Mouse (Mus musculus): ENCODE measurements around the gene Dnajc19.

DNA sequence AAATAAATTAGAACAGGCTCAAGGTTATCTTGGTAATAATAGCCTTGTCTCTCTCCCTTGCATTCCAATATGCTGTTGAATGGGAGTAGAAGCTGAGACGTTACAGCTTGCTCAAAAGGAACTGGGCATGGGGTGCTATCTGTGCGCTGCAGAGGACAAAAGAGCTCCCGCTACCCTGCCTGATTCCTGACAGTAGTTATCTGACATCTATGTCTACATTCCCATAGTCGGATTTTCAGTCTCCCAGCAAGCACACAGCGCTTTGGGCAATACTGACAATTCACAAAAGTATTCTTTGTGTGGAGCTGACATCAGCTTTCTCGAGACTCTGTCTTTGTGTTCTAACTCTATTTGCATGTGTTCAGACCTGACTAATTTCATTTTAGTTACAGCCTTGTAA, 34.7 kb upstream of the Dnajc19 start:
- no peak for TF ChIP-seq POLR2A (IDR thresholded peaks at IDR 0.05; ENCODE audit: borderline replicate concordance, insufficient read depth, low read length)
- no peak for TF ChIP-seq CTCF (IDR thresholded peaks at IDR 0.05; ENCODE audit: borderline replicate concordance, insufficient read depth, low read depth, low read length)
